In the genomic region with DNA sequence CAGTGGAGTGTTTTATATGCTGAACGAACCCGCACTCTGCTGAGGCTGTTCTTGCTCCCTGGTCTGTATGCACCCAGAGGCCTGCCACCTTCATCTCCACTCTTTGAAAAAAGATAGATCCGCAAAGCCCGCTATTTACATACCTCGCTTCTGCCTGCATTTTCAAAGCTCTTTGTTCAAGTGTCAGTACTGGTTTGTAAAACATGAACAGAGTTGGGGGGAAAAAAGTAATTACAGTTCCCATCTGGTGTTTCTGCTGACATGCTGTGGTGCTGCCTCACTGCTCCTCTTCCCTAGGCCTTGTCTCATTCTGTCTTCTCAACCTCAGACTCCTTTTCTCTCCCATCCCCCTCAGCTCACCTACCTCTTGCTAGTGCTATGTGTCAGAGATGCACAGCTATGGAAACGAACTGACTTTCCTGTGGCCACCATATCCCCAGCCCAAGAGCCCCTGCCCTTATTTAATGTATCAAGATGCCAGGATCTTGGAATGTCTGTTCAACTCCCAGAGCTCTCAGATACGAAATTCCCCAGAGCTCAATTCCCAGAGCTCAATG, we compare ENCODE assay signal across 17 mouse cellular contexts.
DNase-seq lines count a peak whose midpoint lies in the region; ATAC-seq and TF ChIP-seq lines count a peak whose summit lies in the region.
"Had no signal": no experiment of that assay in that cellular context is flagged by ENCODE, and none has a peak within 500 bp of the region (broad histone marks: within the 10 kb centered on the region; RNA-seq: fewer than 3 reads in every experiment).

No protein-coding gene starts in this region.

- ATAC-seq in hindbrain, embryonic 11.5 days (ENCODE audit: low FRiP score) = no peak
- ATAC-seq in forebrain, embryonic 14.5 days = no peak; the same call in 1 of the 2 replicates
- peak; percentile 49; the same call in 1 of the 2 replicates for ATAC-seq in hindbrain, embryonic 15.5 days (ENCODE audit: low FRiP score, low read depth)

- no peaks in the 10 kb centered on the region for H3K27me3 ChIP-seq in hindbrain, embryonic 11.5 days (ENCODE audit: control insufficient read depth, insufficient read depth, low read length)
- no peaks in the 10 kb centered on the region for H3K27me3 ChIP-seq in hindbrain, embryonic 10.5 days (ENCODE audit: insufficient read depth, poor library complexity, severe bottlenecking)
- no peaks in the 10 kb centered on the region for H3K27me3 ChIP-seq in forebrain, embryonic 14.5 days (replicated peaks; ENCODE audit: control insufficient read depth, insufficient read depth, low read length)
- no peaks in the 10 kb centered on the region for H3K27me3 ChIP-seq in hindbrain, embryonic 15.5 days
- H3K27me3 ChIP-seq: embryonic facial prominence, embryonic 12.5 days; limb, embryonic 15.5 days had no signal

- H3K9ac ChIP-seq in hindbrain, embryonic 11.5 days (ENCODE audit: low read depth, low read length) = no peak overlapping the region
- H3K9ac ChIP-seq in forebrain, embryonic 14.5 days (ENCODE audit: low read length) = no peak overlapping the region
- no peak overlapping the region for H3K9ac ChIP-seq in hindbrain, embryonic 15.5 days
- H3K9ac ChIP-seq: embryonic facial prominence, embryonic 12.5 days; limb, embryonic 15.5 days had no signal

- DNase-seq in hindbrain, embryonic 11.5 days (ENCODE audit: low spot score) = no peak
- no peak for DNase-seq in hindbrain, embryonic 10.5 days (ENCODE audit: low spot score)
- DNase-seq in forebrain, embryonic 14.5 days (ENCODE audit: low spot score) = peak; percentile 48
- no peak for DNase-seq in heart, postnatal 14 days
- no peak for DNase-seq in thymus, postnatal 36 days
- DNase-seq: adrenal gland, adult 8-10 months; cerebellum, adult 18-20 months; heart, adult 11 months; kidney, adult 2 months; kidney, postnatal 14 days; lung, postnatal 14 days; right cerebral cortex, postnatal 25 days; thymus, postnatal 14 days had no signal

- no peak for TF ChIP-seq POLR2A in olfactory bulb, adult 2 months (IDR thresholded peaks at IDR 0.05; ENCODE audit: insufficient read depth, low read depth, low read length)

- H3K4me1 ChIP-seq in hindbrain, embryonic 11.5 days (replicated peaks; ENCODE audit: control insufficient read depth, insufficient read depth, low read length) = no peaks in the 10 kb centered on the region
- peaks cover 10% of the 10 kb centered on the region for H3K4me1 ChIP-seq in hindbrain, embryonic 10.5 days (replicated peaks)
- H3K4me1 ChIP-seq in forebrain, embryonic 14.5 days (ENCODE audit: control insufficient read depth, insufficient read depth, low read length) = 0 out of 2 replicates have a peak, but pooled peaks cover 8% of the 10 kb centered on the region
- no peaks in the 10 kb centered on the region; the same call in 1 of the 2 replicates for H3K4me1 ChIP-seq in hindbrain, embryonic 15.5 days (replicated peaks)
- H3K4me1 ChIP-seq in olfactory bulb, adult 2 months (ENCODE audit: control insufficient read depth, insufficient read depth, low read length) = peaks cover 2% of the 10 kb centered on the region
- H3K4me1 ChIP-seq: embryonic facial prominence, embryonic 12.5 days; limb, embryonic 15.5 days had no signal

- H3K36me3 ChIP-seq in hindbrain, embryonic 11.5 days (ENCODE audit: control insufficient read depth, insufficient read depth, low read length) = no peaks in the 10 kb centered on the region
- no peaks in the 10 kb centered on the region for H3K36me3 ChIP-seq in hindbrain, embryonic 10.5 days
- H3K36me3 ChIP-seq in forebrain, embryonic 14.5 days (ENCODE audit: control insufficient read depth, insufficient read depth, low read length) = no peaks in the 10 kb centered on the region
- no peaks in the 10 kb centered on the region for H3K36me3 ChIP-seq in hindbrain, embryonic 15.5 days
- H3K36me3 ChIP-seq: embryonic facial prominence, embryonic 12.5 days; limb, embryonic 15.5 days had no signal

- no peak overlapping the region for H3K4me3 ChIP-seq in hindbrain, embryonic 11.5 days (ENCODE audit: low read depth, low read length)
- H3K4me3 ChIP-seq in hindbrain, embryonic 10.5 days = no peak overlapping the region
- no peak overlapping the region for H3K4me3 ChIP-seq in forebrain, embryonic 14.5 days (ENCODE audit: low read depth, low read length)
- no peak overlapping the region for H3K4me3 ChIP-seq in hindbrain, embryonic 15.5 days
- no peak overlapping the region for H3K4me3 ChIP-seq in olfactory bulb, adult 2 months (ENCODE audit: insufficient read depth, low read depth, low read length)
- H3K4me3 ChIP-seq: embryonic facial prominence, embryonic 12.5 days; limb, embryonic 15.5 days had no signal

- no peak overlapping the region for H3K4me2 ChIP-seq in hindbrain, embryonic 11.5 days (replicated peaks; ENCODE audit: low read depth, low read length)
- no peak overlapping the region for H3K4me2 ChIP-seq in forebrain, embryonic 14.5 days (ENCODE audit: low read length)
- H3K4me2 ChIP-seq in hindbrain, embryonic 15.5 days = no peak overlapping the region
- H3K4me2 ChIP-seq: embryonic facial prominence, embryonic 12.5 days; limb, embryonic 15.5 days had no signal

- 77% methylated on average over 7 of the region's 7 CpGs for WGBS in hindbrain, embryonic 11.5 days
- 78% methylated on average over 7 of the region's 7 CpGs for WGBS in hindbrain, embryonic 10.5 days
- 62% methylated on average over 7 of the region's 7 CpGs for WGBS in forebrain, embryonic 14.5 days
- 59% methylated on average over 7 of the region's 7 CpGs for WGBS in hindbrain, embryonic 15.5 days
- 51% methylated on average over 7 of the region's 7 CpGs for WGBS in olfactory bulb, adult 2 months

- H3K9me3 ChIP-seq in hindbrain, embryonic 11.5 days (ENCODE audit: control insufficient read depth, low read length) = no peaks in the 10 kb centered on the region
- H3K9me3 ChIP-seq in hindbrain, embryonic 10.5 days = no peaks in the 10 kb centered on the region
- H3K9me3 ChIP-seq in forebrain, embryonic 14.5 days (replicated peaks; ENCODE audit: control insufficient read depth, low read length) = no peaks in the 10 kb centered on the region
- no peaks in the 10 kb centered on the region for H3K9me3 ChIP-seq in hindbrain, embryonic 15.5 days
- H3K9me3 ChIP-seq: embryonic facial prominence, embryonic 12.5 days; limb, embryonic 15.5 days had no signal

- H3K27ac ChIP-seq in hindbrain, embryonic 11.5 days (ENCODE audit: low read depth, low read length) = 0 out of 2 replicates have a peak overlapping the region, but pooled peaks have one; percentile 54
- no peak overlapping the region for H3K27ac ChIP-seq in hindbrain, embryonic 10.5 days
- H3K27ac ChIP-seq in forebrain, embryonic 14.5 days (ENCODE audit: low read depth, low read length) = 0 out of 2 replicates have a peak overlapping the region, but pooled peaks have one; percentile 6
- H3K27ac ChIP-seq in hindbrain, embryonic 15.5 days (replicated peaks) = peak overlapping the region; percentile 56
- H3K27ac ChIP-seq in olfactory bulb, adult 2 months (ENCODE audit: insufficient read depth, low read depth, low read length) = peak overlapping the region; percentile 29; the same call in 1 of the 2 replicates
- H3K27ac ChIP-seq: embryonic facial prominence, embryonic 12.5 days; limb, embryonic 15.5 days had no signal

- intact Hi-C loops in heart, postnatal 14 days (cut with DNase I) = no loop called here

- no peak for TF ChIP-seq CTCF in olfactory bulb, adult 2 months (IDR thresholded peaks at IDR 0.05; ENCODE audit: insufficient read depth, low read depth, low read length)
